Mouse (Mus musculus): ENCODE data around the gene Gm20517.

Gm20517 gene

DNA sequence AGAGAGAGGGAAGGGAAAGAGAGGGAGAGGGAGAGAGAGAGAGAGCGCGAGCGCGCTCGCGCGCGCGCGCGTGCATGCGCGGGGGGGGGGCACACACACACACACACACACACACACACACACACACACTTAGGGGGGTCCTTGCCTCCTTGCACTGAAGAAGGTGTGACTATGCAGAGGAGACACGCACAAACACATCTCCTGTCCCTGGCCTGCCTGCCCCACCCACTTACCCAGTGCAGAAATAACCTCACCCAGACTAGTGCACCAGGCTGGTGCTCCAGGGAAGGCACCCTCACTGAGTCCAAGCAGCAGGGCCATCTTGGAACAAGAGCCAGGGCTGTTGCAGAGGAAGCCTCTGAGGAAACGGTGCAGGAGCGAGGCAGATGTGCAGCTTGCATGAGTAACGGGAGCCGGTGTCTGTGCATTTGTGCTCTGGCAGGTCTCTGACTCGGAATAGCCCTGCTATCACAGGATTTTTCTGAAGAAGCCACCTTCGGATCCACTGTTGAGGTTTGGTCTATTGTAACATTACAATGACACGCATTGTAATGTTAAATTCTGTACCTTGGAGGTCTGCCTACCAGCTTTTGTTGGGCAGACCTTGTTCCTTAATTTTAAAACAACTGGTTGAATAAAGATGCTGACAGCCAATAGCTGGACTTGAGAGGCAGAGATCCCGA lies 101.6 kb downstream of the Gm20517 start:
- no peak for DNase-seq

DNA sequence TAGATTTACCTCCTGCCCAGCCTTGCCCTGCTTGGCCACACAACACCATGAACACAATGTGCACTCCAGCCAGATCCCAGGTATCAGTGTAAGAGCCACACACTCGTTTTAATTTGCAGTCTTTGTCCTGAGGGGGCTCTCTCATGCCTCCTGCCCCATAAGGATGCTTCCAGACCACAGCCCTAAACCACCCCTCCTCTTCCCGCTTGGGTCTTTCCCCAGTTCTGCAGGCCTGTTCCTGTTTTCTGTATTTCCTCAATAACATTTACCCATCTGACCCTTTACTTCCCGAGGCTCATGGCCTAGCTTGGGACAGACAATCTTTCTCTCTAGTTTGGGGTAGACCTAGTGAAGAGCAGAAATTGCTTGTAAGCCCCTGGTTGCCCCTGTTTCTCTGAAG lies 103.6 kb downstream of the Gm20517 start:
- no peak for DNase-seq

DNA sequence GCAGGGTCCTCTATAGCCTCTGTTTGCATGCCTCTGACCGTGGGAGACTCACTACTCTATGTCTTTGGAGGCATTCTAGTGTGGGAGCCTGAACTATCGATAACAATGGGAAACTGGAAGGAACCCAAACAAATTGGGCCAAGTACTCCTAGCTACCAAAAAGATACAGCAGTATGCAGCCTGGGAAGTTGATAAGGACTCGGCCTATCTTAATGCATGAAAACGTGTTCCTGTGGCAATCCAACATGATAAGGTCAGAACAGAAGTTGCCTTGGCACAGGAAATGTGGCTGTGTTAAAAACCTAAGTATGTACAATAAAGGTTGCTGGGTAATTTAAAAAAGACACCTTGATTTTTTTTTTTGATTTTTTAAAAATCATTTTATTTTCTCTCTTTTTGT lies 109.8 kb downstream of the Gm20517 start:
- DNase-seq = no peak

DNA sequence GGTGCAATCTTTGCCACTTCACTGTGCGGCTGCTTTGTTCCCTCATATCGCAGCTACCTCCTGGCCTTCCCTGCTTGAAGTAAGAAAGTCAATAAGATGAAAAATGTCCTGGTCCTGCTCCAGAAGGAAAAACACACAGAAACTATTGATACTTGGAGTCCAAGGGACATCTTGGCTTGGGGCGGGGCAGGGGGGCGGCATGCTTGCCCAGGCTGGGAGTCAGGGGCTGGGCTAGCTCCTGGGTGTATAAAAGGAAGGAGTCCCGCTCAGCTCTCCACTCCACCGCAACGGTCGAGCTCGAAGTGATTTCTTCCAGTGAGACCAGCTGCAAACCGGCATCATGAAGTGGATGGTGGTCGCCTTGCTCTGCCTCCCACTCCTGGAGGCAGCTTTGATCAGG lies 115.2 kb downstream of the Gm20517 start, which contains the start of gene Pgc:
Gene Pgc, plus strand, starts transcription at position 277 of the 400 bp plus-strand sequence.
- DNase-seq = no peak

DNA sequence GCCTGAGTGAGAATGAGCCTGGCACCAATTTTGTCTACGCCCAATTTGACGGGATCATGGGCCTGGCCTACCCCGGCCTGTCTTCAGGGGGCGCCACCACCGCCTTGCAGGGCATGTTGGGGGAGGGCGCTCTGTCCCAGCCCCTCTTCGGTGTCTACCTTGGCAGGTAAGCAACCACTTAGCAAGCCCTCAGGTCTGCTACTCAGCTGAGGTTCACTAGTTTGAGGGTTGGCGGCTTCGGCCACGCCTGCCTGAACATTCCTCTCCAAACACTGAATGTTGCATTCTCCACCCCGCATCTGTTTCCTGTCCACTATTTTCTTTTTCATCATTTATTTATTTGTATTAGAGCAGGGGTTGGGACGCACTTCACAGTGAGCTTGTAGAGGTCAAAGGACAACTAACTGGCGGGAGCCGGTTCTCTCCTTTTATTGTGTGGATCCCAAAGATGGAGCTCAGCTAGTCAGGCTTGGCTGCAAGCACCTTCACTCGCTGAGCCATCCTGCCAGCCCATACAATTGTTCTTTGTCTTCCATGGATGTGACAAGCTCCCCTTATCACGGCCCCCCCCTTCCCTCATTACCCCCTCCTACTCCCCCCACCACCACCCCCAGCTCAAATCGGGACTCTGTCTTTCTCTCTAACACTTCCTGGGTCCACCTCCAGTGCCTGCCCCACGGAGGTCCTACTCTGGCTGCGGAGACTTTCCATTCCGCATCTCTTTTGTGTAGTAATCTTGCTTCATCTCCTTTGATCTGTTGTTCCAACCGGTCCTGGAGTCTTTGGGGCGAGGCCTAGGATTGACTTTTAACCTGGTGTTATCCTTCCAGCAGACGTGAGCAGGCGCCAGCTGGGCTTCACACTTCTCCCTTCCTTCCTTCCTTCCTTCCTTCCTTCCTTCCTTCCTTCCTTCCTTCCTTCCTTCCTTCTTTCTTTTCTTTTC lies 119.5 kb downstream of the Gm20517 start:
- DNase-seq = no peak
